Mouse (Mus musculus) monocyte, adult 5-6 weeks (primary cell): Measurements from ENCODE around the gene Rbfox1. TPM values are rescaled to one million over a fixed set of nuclear protein-coding genes. Genes with fewer than 3 reads are reported as not detected.

Experiments
- ATAC-seq: fragments of 153-309, 156-312 bp; replicated peaks from 2 replicates; pipeline ENCODE4 v1.8.0; 2017; ENCODE audit warnings: mild to moderate bottlenecking; ENCODE audit not compliant: low TSS enrichment, insufficient number of reproducible peaks, severe bottlenecking, poor library complexity, low FRiP score
- total RNA-seq: library from RNA; stranded (forward); fragments of 200-1000, 200-491, 200-594 nt; gene quantifications from 3 replicates; pipeline ENCODE4 v1.2.3, GENCODE M21; 2017

Rbfox1 gene
- total RNA-seq, 1 experiment from 2014 or later = not detected

- no peak for ATAC-seq
These were observed 831.2 kb downstream of the Rbfox1 start for GRCm38 (mm10) chr16:6716214-6716911.

- ATAC-seq = no peak
These were observed 833.9 kb downstream of the Rbfox1 start for GRCm38 (mm10) chr16:6719027-6719426.

GRCm38 (mm10) chr16:6732646-6733045 lies 847.5 kb downstream of the Rbfox1 start:
- ATAC-seq = no peak

- no peak for ATAC-seq
These were observed 848.3 kb downstream of the Rbfox1 start for GRCm38 (mm10) chr16:6733427-6733826.

GRCm38 (mm10) chr16:6736566-6736965 lies 851.4 kb downstream of the Rbfox1 start:
- ATAC-seq = no peak

DNA sequence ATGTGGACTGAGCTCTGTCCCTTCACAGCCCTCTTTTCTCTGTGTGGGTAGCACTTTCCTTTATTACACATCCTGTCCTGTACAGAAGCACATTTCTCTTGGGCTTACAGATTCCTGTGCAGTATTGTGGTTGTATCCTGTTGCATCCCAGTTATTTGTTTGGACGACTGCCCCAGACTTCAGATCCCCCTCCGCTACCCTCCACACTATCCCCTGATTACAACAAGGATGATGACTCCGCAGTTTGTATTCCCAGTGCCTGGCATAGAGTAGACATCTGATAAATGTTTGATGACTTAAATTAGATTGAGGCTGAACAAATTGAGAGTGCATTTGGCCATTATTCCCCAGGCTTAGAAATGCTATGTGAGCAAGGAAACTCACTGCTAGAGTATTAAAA lies 851.8 kb downstream of the Rbfox1 start:
- no peak for ATAC-seq

GRCm38 (mm10) chr16:6746116-6746515 lies 861.0 kb downstream of the Rbfox1 start:
- no peak for ATAC-seq

GRCm38 (mm10) chr16:6750491-6750890 lies 865.3 kb downstream of the Rbfox1 start:
- no peak for ATAC-seq

DNA sequence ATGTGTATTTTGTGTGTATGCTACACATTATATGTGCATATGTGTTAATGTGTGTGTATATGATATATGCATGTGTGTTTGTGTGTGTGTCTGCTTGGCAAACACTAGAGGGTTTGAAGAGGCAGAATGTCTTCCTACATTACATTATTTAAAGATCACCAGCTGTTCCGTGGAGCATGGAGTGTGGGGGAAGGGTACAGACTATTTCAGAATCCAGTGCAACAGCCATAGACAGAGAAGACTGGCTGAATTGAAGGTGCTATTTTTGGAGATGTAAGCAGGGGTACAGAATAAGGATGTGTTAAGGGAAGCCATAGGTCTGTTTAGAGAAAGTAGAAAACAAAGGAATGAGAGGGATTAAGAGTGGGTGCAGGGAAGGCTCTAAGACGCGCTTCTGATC lies 869.7 kb downstream of the Rbfox1 start:
- no peak for ATAC-seq

- ATAC-seq = no peak
These were observed 884.5 kb downstream of the Rbfox1 start for GRCm38 (mm10) chr16:6769495-6770237.

GRCm38 (mm10) chr16:6777506-6778185 lies 892.5 kb downstream of the Rbfox1 start:
- no peak for ATAC-seq

DNA sequence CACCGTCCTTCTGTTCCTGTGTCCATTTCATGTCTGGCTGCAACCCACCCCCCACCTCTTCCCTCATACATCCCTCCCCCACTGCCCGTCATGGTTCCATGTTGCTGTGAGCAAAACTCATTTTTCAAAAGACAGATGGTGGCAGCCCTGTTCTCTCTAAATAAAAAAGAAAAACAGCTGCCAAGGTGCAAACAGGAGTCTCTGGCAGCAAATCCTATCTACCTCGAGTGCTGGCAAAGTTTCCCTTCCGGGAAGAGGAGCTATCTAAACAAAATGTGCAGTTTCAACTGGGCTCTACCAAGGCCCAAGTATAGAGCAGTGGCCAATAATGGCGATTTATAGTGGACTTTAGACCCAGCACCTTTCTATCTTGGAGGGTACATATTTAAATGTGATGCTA lies 899.0 kb downstream of the Rbfox1 start:
- no peak for ATAC-seq

DNA sequence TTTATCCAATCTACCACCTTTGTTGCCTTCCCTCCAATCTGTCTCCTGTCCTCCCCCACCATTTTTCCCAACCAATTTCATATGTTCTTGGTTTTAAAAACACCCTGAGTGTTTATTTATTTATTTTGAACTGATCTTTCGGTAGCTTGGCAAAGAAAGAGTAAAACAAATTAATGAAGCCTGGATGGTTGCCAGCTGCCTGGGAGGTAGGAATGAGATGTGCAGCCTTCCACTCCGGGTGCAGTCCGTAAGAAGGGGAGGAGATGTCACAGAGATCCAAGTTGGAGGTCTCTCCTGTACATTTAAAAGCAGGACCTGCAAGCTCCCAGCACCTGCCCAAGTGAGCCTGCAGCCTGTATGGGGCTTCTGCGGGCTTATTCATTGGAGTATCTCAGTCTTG lies 899.9 kb downstream of the Rbfox1 start:
- ATAC-seq = no peak

GRCm38 (mm10) chr16:6791218-6791617 lies 906.1 kb downstream of the Rbfox1 start:
- no peak for ATAC-seq

DNA sequence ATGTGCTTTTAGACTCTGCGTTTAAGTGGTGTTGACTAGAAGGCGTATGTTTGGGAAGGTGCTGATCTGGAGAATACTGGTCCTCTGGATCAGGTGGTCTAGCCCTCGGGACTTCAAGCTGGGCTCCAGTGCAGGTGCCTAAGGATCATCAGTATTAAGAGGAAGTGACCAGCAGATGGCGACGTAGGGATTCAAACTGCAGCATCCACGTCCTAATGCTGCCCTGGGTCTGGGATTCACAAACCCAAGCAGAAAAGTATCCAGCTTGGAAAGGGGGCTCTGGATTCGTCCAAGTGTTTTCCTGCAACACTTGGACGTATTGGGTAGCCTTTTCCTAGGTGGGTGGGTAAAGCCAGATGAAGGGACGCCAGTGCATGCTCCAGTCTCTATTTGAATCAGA lies 906.5 kb downstream of the Rbfox1 start:
- no peak for ATAC-seq

DNA sequence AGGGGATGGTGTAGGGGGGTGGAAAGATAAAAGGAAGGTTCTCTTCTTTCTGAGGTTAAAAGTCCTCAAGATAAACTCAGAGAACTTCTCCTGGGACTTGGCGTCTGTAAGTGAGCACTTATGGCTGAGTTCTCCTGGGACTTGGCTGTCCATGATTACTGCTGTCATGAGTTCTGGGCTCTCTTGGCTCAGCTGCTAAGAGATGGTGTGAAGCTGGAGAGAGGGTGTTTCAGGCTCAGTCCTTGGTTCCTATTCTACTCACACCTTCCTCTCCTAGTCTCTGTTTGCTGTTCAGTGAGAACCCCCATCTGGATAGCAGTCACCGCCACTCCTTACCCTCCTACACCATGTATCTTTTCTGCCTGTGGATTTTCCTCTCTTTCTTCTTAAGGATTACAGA lies 921.1 kb downstream of the Rbfox1 start:
- ATAC-seq = no peak

DNA sequence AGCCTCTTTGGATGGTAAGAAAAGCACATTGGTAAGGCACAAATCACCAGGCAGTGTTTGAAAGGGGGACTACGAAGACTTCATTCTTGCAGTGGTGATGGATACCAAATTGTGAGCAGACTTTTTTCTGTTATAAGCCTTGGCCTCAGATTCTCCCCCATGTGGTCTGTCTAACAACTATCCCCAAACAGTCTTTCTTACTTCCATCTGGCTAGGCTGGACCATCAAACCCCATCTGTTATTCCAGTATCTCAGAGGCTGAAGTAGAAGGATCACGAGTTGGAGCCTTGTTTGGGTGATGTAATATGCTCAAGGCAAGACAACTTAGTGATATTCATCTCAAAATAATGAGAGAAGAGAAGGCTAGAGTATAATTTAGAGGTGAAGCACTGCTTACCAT lies 922.7 kb downstream of the Rbfox1 start:
- no peak for ATAC-seq

- ATAC-seq = no peak
These were observed 928.7 kb downstream of the Rbfox1 start for GRCm38 (mm10) chr16:6813871-6814270.

DNA sequence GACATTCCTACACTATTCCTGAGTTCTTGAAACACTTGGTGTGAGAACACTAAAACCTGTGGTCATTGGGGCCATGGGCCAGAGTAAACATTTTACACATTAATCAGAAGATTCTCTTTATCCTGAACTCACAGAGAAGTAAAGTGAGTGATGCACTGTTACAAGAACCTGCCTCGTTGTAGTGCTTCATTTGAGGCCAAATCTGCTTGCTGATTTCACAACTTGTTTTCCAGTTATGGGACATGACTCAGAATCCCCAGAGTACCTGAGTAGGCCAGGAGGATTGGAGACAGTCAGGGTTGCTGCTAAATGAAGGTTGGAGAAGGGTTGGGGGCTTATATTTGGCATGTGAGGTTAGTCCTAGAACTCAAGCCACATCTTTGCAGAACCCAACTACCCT lies 936.6 kb downstream of the Rbfox1 start:
- ATAC-seq = no peak
